8 mouse cellular contexts compared by ENCODE assay signal in genomic region chr4:155803340-155804041, GRCm38 (mm10). TPM values are rescaled to one million over a fixed set of nuclear protein-coding genes. Genes with fewer than 3 reads are reported as not detected.
A peak's percentile ranks its signal among the peaks of the same experiment; 100 is the strongest.
DNase-seq lines count a peak whose midpoint lies in the region; ATAC-seq lines count a peak whose summit lies in the region.

No protein-coding gene starts in this region.

- peak; percentile 87 for DNase-seq in MEL-GATA-1-ER (ENCODE audit: extremely low read depth, low read depth)
- peak; percentile 97 for DNase-seq in cerebellum, adult 8-10 months
- DNase-seq in hindbrain, embryonic 11.5 days (ENCODE audit: low spot score): peak; percentile 98
- peak; percentile 99 to 100 for DNase-seq in layer of hippocampus, postnatal 10 days (ENCODE audit: low spot score in 2 of 2)
- peak; percentile 98 for DNase-seq in lung, postnatal 10 days
- DNase-seq in ovary, postnatal 36 days (ENCODE audit: low spot score): peak; percentile 95
- peak; percentile 97 for DNase-seq in thymus, postnatal 25 days

- peak overlapping the region; percentile 43; the same call in 1 of the 2 replicates for H3K27ac ChIP-seq in hindbrain, embryonic 11.5 days (ENCODE audit: low read depth, low read length)

- peak overlapping the region; percentile 73 for H3K4me3 ChIP-seq in hindbrain, embryonic 11.5 days (ENCODE audit: low read depth, low read length)

- no peaks in the 10 kb centered on the region for H3K27me3 ChIP-seq in hindbrain, embryonic 11.5 days (ENCODE audit: control insufficient read depth, insufficient read depth, low read length)

- H3K9me3 ChIP-seq in hindbrain, embryonic 11.5 days (ENCODE audit: control insufficient read depth, low read length): no peaks in the 10 kb centered on the region

- peaks cover 3% of the 10 kb centered on the region; the same call in 1 of the 2 replicates for H3K36me3 ChIP-seq in hindbrain, embryonic 11.5 days (ENCODE audit: control insufficient read depth, insufficient read depth, low read length)

- peaks cover 6% of the 10 kb centered on the region; the same call in 1 of the 2 replicates for H3K4me1 ChIP-seq in hindbrain, embryonic 11.5 days (replicated peaks; ENCODE audit: control insufficient read depth, insufficient read depth, low read length)

- H3K9ac ChIP-seq in hindbrain, embryonic 11.5 days (ENCODE audit: low read depth, low read length): peak overlapping the region; percentile 73

- WGBS in hindbrain, embryonic 11.5 days: under 1% methylated on average over 58 of the region's 58 CpGs

- peak overlapping the region; percentile 40 for H3K4me2 ChIP-seq in hindbrain, embryonic 11.5 days (replicated peaks; ENCODE audit: low read depth, low read length)

- ATAC-seq in frontal cortex, adult (ENCODE audit: low TSS enrichment): peak; percentile 90
- peak; percentile 98 for ATAC-seq in hindbrain, embryonic 11.5 days (ENCODE audit: low FRiP score)

RNA-seq across cellular contexts. Expression of gene Mrpl20, which starts 0.8 kb away (rescaled TPM):
- polyA plus RNA-seq in hindbrain, embryonic 11.5 days (2014; fragmentation: Nextera tagmentation; extraction: Ambion mirVana): 238 and 242 TPM in 2 replicates
- total RNA-seq in layer of hippocampus, postnatal 10 days (2021): 100 to 1,000 TPM; 109 to 114 TPM

RNA-seq across cellular contexts. Expression of gene Ccnl2, which starts 8.8 kb away (rescaled TPM):
- polyA plus RNA-seq in hindbrain, embryonic 11.5 days (2014; fragmentation: Nextera tagmentation; extraction: Ambion mirVana): 163 and 170 TPM in 2 replicates
- 10 to 100 TPM; 75.5 to 83.2 TPM for total RNA-seq in layer of hippocampus, postnatal 10 days (2021)

RNA-seq across cellular contexts. Expression of gene Ankrd65, which starts 13.3 kb away (rescaled TPM):
- not detected in 2 replicates for polyA plus RNA-seq in hindbrain, embryonic 11.5 days (2014; fragmentation: Nextera tagmentation; extraction: Ambion mirVana)
- not detected for total RNA-seq in layer of hippocampus, postnatal 10 days (2021)

RNA-seq across cellular contexts. Expression of gene Tmem88b, which starts 17.8 kb away (rescaled TPM):
- 0.25 and 0.52 TPM in 2 replicates for polyA plus RNA-seq in hindbrain, embryonic 11.5 days (2014; fragmentation: Nextera tagmentation; extraction: Ambion mirVana)
- total RNA-seq in layer of hippocampus, postnatal 10 days (2021): 1 to 10 TPM; 3.5 to 4.5 TPM

RNA-seq across cellular contexts. Expression of gene Aurkaip1, which starts 27.6 kb away (rescaled TPM):
- 112 and 123 TPM in 2 replicates for polyA plus RNA-seq in hindbrain, embryonic 11.5 days (2014; fragmentation: Nextera tagmentation; extraction: Ambion mirVana)
- total RNA-seq in layer of hippocampus, postnatal 10 days (2021): 10 to 100 TPM; 66.7 to 77.0 TPM

Comparison
In these comparisons a context has a peak if more than half of its experiments do, and no peak if none do; other contexts are left out.
1. Peak in every context shown above with its lines: DNase-seq, ATAC-seq, H3K4me3 ChIP-seq and H3K27ac ChIP-seq.